In genomic region chr7:128523349-128523961, GRCm38 (mm10) we compare ENCODE assay signal across 8 mouse cellular contexts. TPM values are rescaled to one million over a fixed set of nuclear protein-coding genes. Genes with fewer than 3 reads are reported as not detected.
DNase-seq lines count a peak whose midpoint lies in the region; ATAC-seq and TF ChIP-seq lines count a peak whose summit lies in the region.

Gene Bag3 (plus strand): TSS chr7:128523616.

- DNase-seq in heart, adult 9 months (ENCODE audit: low spot score in 2 of 2), result peak; percentile 98 to 99
- peak; percentile 80 for DNase-seq in naive thymus-derived CD4-positive, alpha-beta T cell, adult 2 months (ENCODE audit: low read depth)

- no peaks in the 10 kb centered on the region for H3K27me3 ChIP-seq in C2C12 (ENCODE audit: control insufficient read depth, insufficient read depth, insufficient read length)
- no peaks in the 10 kb centered on the region for H3K27me3 ChIP-seq in embryonic facial prominence, embryonic 15.5 days
- H3K27me3 ChIP-seq in kidney, embryonic 14.5 days (ENCODE audit: control insufficient read depth, insufficient read depth, low read length), result no peaks in the 10 kb centered on the region
- 0 out of 2 replicates have a peak, but pooled peaks cover 9% of the 10 kb centered on the region for H3K27me3 ChIP-seq in liver, embryonic 12.5 days (replicated peaks)
- H3K27me3 ChIP-seq in stomach, embryonic 14.5 days (ENCODE audit: control insufficient read depth, insufficient read depth, low read length), result no peaks in the 10 kb centered on the region

- H3ac ChIP-seq in C2C12 (ENCODE audit: control insufficient read depth, insufficient read length, low read depth), result peak within 1 kb of the TSS; percentile 92

- H3K9me3 ChIP-seq in embryonic facial prominence, embryonic 15.5 days (replicated peaks), result no peaks in the 10 kb centered on the region
- H3K9me3 ChIP-seq in kidney, embryonic 14.5 days (ENCODE audit: control insufficient read depth, low read length), result no peaks in the 10 kb centered on the region
- H3K9me3 ChIP-seq in liver, embryonic 12.5 days (replicated peaks), result no peaks in the 10 kb centered on the region
- no peaks in the 10 kb centered on the region for H3K9me3 ChIP-seq in stomach, embryonic 14.5 days (ENCODE audit: control insufficient read depth, low read depth, low read length)

- H3K4me3 ChIP-seq in C2C12 (ENCODE audit: insufficient read depth, poor library complexity, severe bottlenecking), result peak within 1 kb of the TSS; percentile 63
- peak within 1 kb of the TSS; percentile 76 for H3K4me3 ChIP-seq in bone marrow, adult 2 months (replicated peaks; ENCODE audit: control insufficient read depth, low read depth, low read length)
- H3K4me3 ChIP-seq in embryonic facial prominence, embryonic 15.5 days (replicated peaks), result peak within 1 kb of the TSS; percentile 73
- peak within 1 kb of the TSS; percentile 54 for H3K4me3 ChIP-seq in kidney, embryonic 14.5 days (ENCODE audit: low read length)
- peak within 1 kb of the TSS; percentile 78 for H3K4me3 ChIP-seq in liver, embryonic 12.5 days
- peak within 1 kb of the TSS; percentile 83 for H3K4me3 ChIP-seq in stomach, embryonic 14.5 days (ENCODE audit: low read depth, low read length)

- peaks cover 42% of the 10 kb centered on the region for H3K79me3 ChIP-seq in C2C12 (ENCODE audit: low read depth)

- peaks cover 13% of the 10 kb centered on the region for H3K36me3 ChIP-seq in C2C12 (ENCODE audit: control insufficient read depth, insufficient read depth)
- H3K36me3 ChIP-seq in embryonic facial prominence, embryonic 15.5 days, result no peaks in the 10 kb centered on the region
- H3K36me3 ChIP-seq in kidney, embryonic 14.5 days (ENCODE audit: control insufficient read depth, insufficient read depth, low read length), result no peaks in the 10 kb centered on the region
- no peaks in the 10 kb centered on the region for H3K36me3 ChIP-seq in liver, embryonic 12.5 days
- H3K36me3 ChIP-seq in stomach, embryonic 14.5 days (ENCODE audit: control insufficient read depth, insufficient read depth, low read length), result no peaks in the 10 kb centered on the region

- 1% methylated on average over 46 of the region's 46 CpGs for WGBS in bone marrow, adult 2 months
- WGBS in embryonic facial prominence, embryonic 15.5 days, result under 1% methylated on average over 46 of the region's 46 CpGs
- under 1% methylated on average over 44 of the region's 46 CpGs for WGBS in kidney, embryonic 14.5 days
- WGBS in liver, embryonic 12.5 days (ENCODE audit: insufficient replicate concordance), result under 1% methylated on average over 46 of the region's 46 CpGs
- WGBS in stomach, embryonic 14.5 days, result under 1% methylated on average over 39 of the region's 46 CpGs

- TF ChIP-seq POLR2A in bone marrow, adult 2 months (IDR thresholded peaks at IDR 0.05; ENCODE audit: borderline replicate concordance, control insufficient read depth, low read depth, low read length), result peak; percentile 10; the same call in 1 of the 2 replicates

- H3K79me2 ChIP-seq in C2C12 (ENCODE audit: control insufficient read depth, insufficient read depth), result peaks cover 48% of the 10 kb centered on the region

- peak within 1 kb of the TSS; percentile 89 for H3K27ac ChIP-seq in bone marrow, adult 2 months (ENCODE audit: control insufficient read depth, insufficient read depth, low read depth, low read length, poor library complexity)
- H3K27ac ChIP-seq in embryonic facial prominence, embryonic 15.5 days (replicated peaks), result peak within 1 kb of the TSS; percentile 88
- peak within 1 kb of the TSS; percentile 70 for H3K27ac ChIP-seq in kidney, embryonic 14.5 days (ENCODE audit: low read depth, low read length)
- H3K27ac ChIP-seq in liver, embryonic 12.5 days, result peak within 1 kb of the TSS; percentile 94
- peak within 1 kb of the TSS; percentile 76 for H3K27ac ChIP-seq in stomach, embryonic 14.5 days (ENCODE audit: low read length)

- peak; percentile 97 for ATAC-seq in embryonic facial prominence, embryonic 15.5 days (ENCODE audit: insufficient number of reproducible peaks, low FRiP score, low TSS enrichment, low read depth)
- ATAC-seq in kidney, embryonic 14.5 days (ENCODE audit: low FRiP score, low TSS enrichment), result peak; percentile 97
- ATAC-seq in liver, embryonic 12.5 days, result peak; percentile 97
- peak; percentile 96 for ATAC-seq in stomach, embryonic 14.5 days (ENCODE audit: insufficient number of reproducible peaks, insufficient read depth, low FRiP score, low read depth)

- no peaks in the 10 kb centered on the region; the same call in 1 of the 2 replicates for H3K4me1 ChIP-seq in bone marrow, adult 2 months (ENCODE audit: control insufficient read depth, insufficient read depth, low read length)
- peaks cover 16% of the 10 kb centered on the region; the same call in 1 of the 2 replicates for H3K4me1 ChIP-seq in embryonic facial prominence, embryonic 15.5 days
- H3K4me1 ChIP-seq in kidney, embryonic 14.5 days (ENCODE audit: control insufficient read depth, insufficient read depth, low read length), result 0 out of 2 replicates have a peak, but pooled peaks cover 6% of the 10 kb centered on the region
- peaks cover 40% of the 10 kb centered on the region for H3K4me1 ChIP-seq in liver, embryonic 12.5 days
- H3K4me1 ChIP-seq in stomach, embryonic 14.5 days (ENCODE audit: control insufficient read depth, insufficient read depth, low read length), result peaks cover 9% of the 10 kb centered on the region

- no peak for TF ChIP-seq CTCF in C2C12 (IDR thresholded peaks at IDR 0.05; ENCODE audit: control insufficient read depth, insufficient read depth, insufficient read length)
- no peak for TF ChIP-seq CTCF in bone marrow, adult 2 months (IDR thresholded peaks at IDR 0.05; ENCODE audit: control insufficient read depth, insufficient read depth, low read length)

- H3K4me2 ChIP-seq in embryonic facial prominence, embryonic 15.5 days (replicated peaks), result peak within 1 kb of the TSS; percentile 77
- H3K4me2 ChIP-seq in kidney, embryonic 14.5 days (replicated peaks; ENCODE audit: low read depth, low read length), result peak within 1 kb of the TSS; percentile 65
- H3K4me2 ChIP-seq in liver, embryonic 12.5 days, result peak within 1 kb of the TSS; percentile 97
- H3K4me2 ChIP-seq in stomach, embryonic 14.5 days (replicated peaks; ENCODE audit: low read depth, low read length), result peak within 1 kb of the TSS; percentile 60

- peak within 1 kb of the TSS; percentile 86 for H3K9ac ChIP-seq in embryonic facial prominence, embryonic 15.5 days
- peak within 1 kb of the TSS; percentile 85 for H3K9ac ChIP-seq in kidney, embryonic 14.5 days (ENCODE audit: low read depth, low read length)
- H3K9ac ChIP-seq in liver, embryonic 12.5 days, result peak within 1 kb of the TSS; percentile 94
- H3K9ac ChIP-seq in stomach, embryonic 14.5 days (replicated peaks; ENCODE audit: low read depth, low read length), result peak within 1 kb of the TSS; percentile 80

TF ChIP-seq in C2C12, 6 proteins besides CTCF, POLR2A, EP300 and RAD21:
- TF ChIP-seq MYOD1 (IDR thresholded peaks at IDR 0.05; ENCODE audit: control insufficient read depth, insufficient read length, low read depth) (no peak), FOSL1 (IDR thresholded peaks at IDR 0.05; ENCODE audit: insufficient read depth, low read length, poor library complexity, severe bottlenecking) (no peak), MAX (IDR thresholded peaks at IDR 0.05) (peak; percentile 9)

RNA-seq across cellular contexts. Expression of gene Bag3, which starts in this region (rescaled TPM):
- 78.2 TPM for polyA plus RNA-seq in C2C12 (2012; fragmentation: generic; extraction: Trizol)
- 5.3 and 10.6 TPM in 2 replicates for polyA plus RNA-seq in bone marrow, adult 2 months (2011; ENCODE audit: insufficient read depth, insufficient read length, low replicate concordance, missing spikeins)
- polyA plus RNA-seq in embryonic facial prominence, embryonic 15.5 days (2015; fragmentation: Nextera tagmentation; extraction: Ambion mirVana), result 22.1 and 22.5 TPM in 2 replicates
- polyA plus RNA-seq in kidney, embryonic 14.5 days (2014; fragmentation: Nextera tagmentation; extraction: Ambion mirVana), result 10.4 and 11.5 TPM in 2 replicates
- 5.5 TPM in 2 replicates for polyA plus RNA-seq in liver, embryonic 12.5 days (2016; fragmentation: Nextera tagmentation; extraction: Ambion mirVana)
- polyA plus RNA-seq in stomach, embryonic 14.5 days (2014; fragmentation: Nextera tagmentation; extraction: Ambion mirVana), result 18.1 and 19.3 TPM in 2 replicates

Comparison
In these comparisons a context has a peak if more than half of its experiments do, and no peak if none do; other contexts are left out.
1. Peak in every context shown above with its lines: DNase-seq, ATAC-seq, H3K4me3 ChIP-seq and H3K27ac ChIP-seq.